Mouse (Mus musculus): ENCODE measurements around the gene Art4. TPM values are rescaled to one million over a fixed set of nuclear protein-coding genes. Genes with fewer than 3 reads are reported as not detected.

Gene Art4
- polyA plus RNA-seq, 1 experiment from 2014 or later, result 3.9 TPM

DNA sequence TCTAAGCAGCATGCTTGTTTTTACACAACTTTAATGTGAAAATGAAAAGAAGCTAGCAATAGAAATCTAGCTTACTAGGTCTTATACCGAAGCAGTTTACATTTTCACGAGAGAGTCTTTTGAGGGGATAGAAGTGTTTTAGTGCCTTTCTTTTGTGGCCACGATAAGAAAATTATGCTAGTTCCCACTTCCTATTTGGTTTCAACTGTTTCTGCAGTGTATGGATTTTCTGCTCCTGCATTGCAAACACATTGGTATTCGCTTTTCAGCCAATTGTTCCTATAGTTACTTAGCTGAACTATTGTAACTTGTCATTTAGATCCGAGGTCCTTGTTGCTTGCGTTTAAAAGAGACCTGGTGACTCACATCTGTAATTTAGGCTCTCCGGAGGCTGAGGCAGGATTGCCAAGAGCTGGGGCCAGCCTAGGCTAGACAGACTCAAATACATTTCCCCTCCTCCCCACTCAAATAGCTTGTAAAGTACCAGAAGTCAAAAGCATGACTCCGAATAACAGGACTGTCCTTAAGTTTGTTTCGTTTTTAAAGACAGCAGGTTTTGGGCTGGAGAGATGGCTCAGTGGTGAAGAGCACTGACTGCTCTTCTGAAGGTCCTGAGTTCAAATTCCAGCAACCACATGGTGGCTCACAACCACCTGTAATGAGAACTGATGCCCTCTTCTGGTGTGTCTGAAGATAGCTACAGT, 52.7 kb downstream of the Art4 start:
- 21% methylated on average over 9 of the region's 9 CpGs for WGBS
- no peaks in the 10 kb centered on the region for H3K27me3 ChIP-seq
- peaks cover 32% of the 10 kb centered on the region for H3K4me1 ChIP-seq
- peak overlapping the region; percentile 74 for H3K4me2 ChIP-seq
- peak overlapping the region; percentile 100 for H3K27ac ChIP-seq
- H3K36me3 ChIP-seq, result no peaks in the 10 kb centered on the region
- no peaks in the 10 kb centered on the region for H3K9me3 ChIP-seq
- no peak for ATAC-seq (ENCODE audit: insufficient number of reproducible peaks, low FRiP score, low TSS enrichment, low read depth)
- peak overlapping the region; percentile 72 for H3K4me3 ChIP-seq
- no peak overlapping the region for H3K9ac ChIP-seq

DNA sequence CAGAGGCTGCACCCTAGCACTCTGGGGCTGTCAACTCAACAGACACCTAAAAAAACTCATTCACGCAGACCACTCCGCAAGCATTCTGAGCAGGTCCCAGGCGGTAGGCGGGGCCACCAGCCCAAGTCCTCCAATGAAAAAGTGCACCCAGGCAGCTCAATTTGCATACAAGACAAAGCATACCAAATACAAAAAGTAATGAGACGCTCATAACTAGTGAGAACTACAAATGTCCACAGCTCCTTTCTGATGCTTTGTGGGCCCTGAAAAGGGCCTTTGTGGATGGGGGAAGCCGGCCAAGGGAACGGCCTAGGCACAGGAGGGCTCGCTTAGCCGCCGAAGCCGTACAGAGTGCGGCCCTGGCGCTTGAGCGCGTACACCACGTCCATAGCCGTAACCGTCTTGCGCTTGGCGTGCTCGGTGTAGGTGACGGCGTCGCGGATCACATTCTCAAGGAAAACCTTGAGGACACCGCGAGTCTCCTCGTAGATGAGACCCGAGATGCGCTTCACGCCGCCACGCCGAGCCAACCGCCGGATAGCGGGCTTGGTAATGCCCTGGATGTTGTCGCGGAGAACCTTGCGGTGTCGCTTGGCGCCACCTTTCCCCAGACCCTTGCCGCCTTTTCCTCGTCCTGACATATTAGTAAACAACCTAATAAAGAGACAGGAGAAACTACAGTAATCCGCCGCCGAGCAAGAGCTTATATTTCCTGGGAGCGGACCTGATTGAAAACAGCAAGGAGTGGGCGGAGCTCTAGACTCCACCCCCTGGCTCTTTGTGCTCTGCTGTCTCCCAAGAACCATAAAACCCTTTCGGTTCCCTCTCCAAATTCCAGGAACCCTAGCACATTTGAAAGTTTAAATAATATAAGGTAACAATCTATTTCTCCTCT, 53.5 kb downstream of the Art4 start, which contains the start of gene Hist4h4:
TSS of gene Hist4h4 (minus strand) at position 677 of the 895 bp plus-strand sequence.
- no peaks in the 10 kb centered on the region for H3K27me3 ChIP-seq
- peak within 1 kb of the TSS; percentile 72 for H3K4me3 ChIP-seq
- H3K4me1 ChIP-seq, result peaks cover 23% of the 10 kb centered on the region
- peak within 1 kb of the TSS; percentile 74 for H3K4me2 ChIP-seq
- H3K9ac ChIP-seq, result peak within 1 kb of the TSS; percentile 91
- no peaks in the 10 kb centered on the region for H3K9me3 ChIP-seq
- peak within 1 kb of the TSS; percentile 100 for H3K27ac ChIP-seq
- no peaks in the 10 kb centered on the region for H3K36me3 ChIP-seq
- peak; percentile 71 for ATAC-seq (ENCODE audit: insufficient number of reproducible peaks, low FRiP score, low TSS enrichment, low read depth)
- under 1% methylated on average over 50 of the region's 50 CpGs for WGBS

DNA sequence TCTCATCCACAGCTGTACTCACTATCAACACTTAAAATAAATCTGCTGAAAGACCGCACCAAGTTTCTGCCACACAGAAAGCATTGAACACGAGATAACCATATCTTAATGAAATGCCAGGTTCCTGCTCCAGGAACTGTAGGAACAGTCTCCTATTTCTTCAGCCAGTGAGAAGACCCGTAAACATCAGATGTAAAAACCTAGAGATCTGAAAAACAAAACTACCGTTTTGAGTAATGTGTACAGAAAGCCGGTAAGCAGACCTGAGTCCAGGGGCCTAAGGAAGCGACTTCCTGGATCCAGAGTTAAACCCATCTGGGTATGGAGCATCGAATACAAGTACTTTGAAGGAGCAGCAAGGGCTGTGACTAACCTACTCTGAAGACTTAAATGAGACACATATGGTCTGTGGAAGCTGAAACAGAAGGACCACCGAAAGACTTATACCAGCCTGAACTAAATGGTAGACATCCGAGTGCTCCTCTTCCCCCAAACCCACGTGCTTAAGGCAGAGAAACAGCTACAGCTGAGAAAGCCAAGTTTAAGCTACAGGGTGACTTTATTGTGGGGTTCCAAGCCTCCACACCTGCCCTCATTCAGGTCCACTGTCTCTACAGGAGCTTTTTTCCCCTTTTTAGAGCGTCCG, 54.3 kb downstream of the Art4 start:
- Histone ChIP-seq H3K9ac (peak overlapping the region; percentile 91; the same call in 1 of the 2 replicates), H3K27ac (peak overlapping the region; percentile 100), H3K9me3 (no peaks in the 10 kb centered on the region), H3K27me3 (no peaks in the 10 kb centered on the region), H3K4me2 (peak overlapping the region; percentile 74), H3K4me3 (peak overlapping the region; percentile 72), H3K36me3 (no peaks in the 10 kb centered on the region), H3K4me1 (peaks cover 18% of the 10 kb centered on the region)
- 14% methylated on average over 12 of the region's 12 CpGs for WGBS
- no peak for ATAC-seq (ENCODE audit: insufficient number of reproducible peaks, low FRiP score, low TSS enrichment, low read depth)

GRCm38 (mm10) chr6:136801274-136801673, 56.3 kb downstream of the Art4 start:
- no peak overlapping the region for H3K4me3 ChIP-seq
- WGBS, result 86% methylated on average over 6 of the region's 6 CpGs
- peaks cover 8% of the 10 kb centered on the region; the same call in 1 of the 2 replicates for H3K4me1 ChIP-seq
- no peak overlapping the region for H3K4me2 ChIP-seq
- no peaks in the 10 kb centered on the region for H3K27me3 ChIP-seq
- no peaks in the 10 kb centered on the region for H3K9me3 ChIP-seq
- no peak overlapping the region for H3K27ac ChIP-seq
- no peaks in the 10 kb centered on the region for H3K36me3 ChIP-seq
- no peak overlapping the region for H3K9ac ChIP-seq
- ATAC-seq (ENCODE audit: insufficient number of reproducible peaks, low FRiP score, low TSS enrichment, low read depth), result no peak

GRCm38 (mm10) chr6:136800710-136801109, 56.8 kb downstream of the Art4 start:
- Histone ChIP-seq H3K9ac (no peak overlapping the region), H3K27me3 (no peaks in the 10 kb centered on the region), H3K9me3 (no peaks in the 10 kb centered on the region), H3K4me2 (no peak overlapping the region), H3K27ac (no peak overlapping the region), H3K36me3 (no peaks in the 10 kb centered on the region), H3K4me1 (peaks cover 8% of the 10 kb centered on the region; the same call in 1 of the 2 replicates), H3K4me3 (no peak overlapping the region)
- WGBS, result 92% methylated on average over 8 of the region's 8 CpGs
- no peak for ATAC-seq (ENCODE audit: insufficient number of reproducible peaks, low FRiP score, low TSS enrichment, low read depth)

Small RNAs within 50 kb of the gene (microRNA-seq; reads per million reads assigned to microRNA genes)
- gene Gm44364, result not detected

Other genes with a start within 250 kb of the Art4 start
- 35.1 and 35.8 TPM in 2 replicates for gene Plbd1, start 195.8 kb downstream of the Art4 start, polyA plus RNA-seq (2015; fragmentation: Nextera tagmentation; extraction: Ambion mirVana)
- 0.06 and 0.07 TPM in 2 replicates for gene Gucy2c, start 76.0 kb downstream of the Art4 start, polyA plus RNA-seq (2015; fragmentation: Nextera tagmentation; extraction: Ambion mirVana)
- 0.25 and 0.54 TPM in 2 replicates for gene Hist4h4, start 53.3 kb downstream of the Art4 start, polyA plus RNA-seq (2015; fragmentation: Nextera tagmentation; extraction: Ambion mirVana)
- gene H2afj, start 49.5 kb downstream of the Art4 start, polyA plus RNA-seq (2015; fragmentation: Nextera tagmentation; extraction: Ambion mirVana), result 140 and 142 TPM in 2 replicates
- gene BC049715, start 30.1 kb downstream of the Art4 start, polyA plus RNA-seq (2015; fragmentation: Nextera tagmentation; extraction: Ambion mirVana), result 1.1 and 1.4 TPM in 2 replicates
- gene Wbp11, start 29.5 kb downstream of the Art4 start, polyA plus RNA-seq (2015; fragmentation: Nextera tagmentation; extraction: Ambion mirVana), result 90.4 and 90.9 TPM in 2 replicates
- 0.56 and 0.62 TPM in 2 replicates for gene Smco3, start 22.3 kb downstream of the Art4 start, polyA plus RNA-seq (2015; fragmentation: Nextera tagmentation; extraction: Ambion mirVana)
- 350 and 381 TPM in 2 replicates for gene Mgp, start 18.1 kb upstream of the Art4 start, polyA plus RNA-seq (2015; fragmentation: Nextera tagmentation; extraction: Ambion mirVana)
- gene Erp27, start 64.4 kb upstream of the Art4 start, polyA plus RNA-seq (2015; fragmentation: Nextera tagmentation; extraction: Ambion mirVana), result 0.53 and 0.72 TPM in 2 replicates
- 0.19 TPM in 1 of 2 replicates, not detected in the other for gene Pde6h, start 66.1 kb upstream of the Art4 start, polyA plus RNA-seq (2015; fragmentation: Nextera tagmentation; extraction: Ambion mirVana)
- 166 and 167 TPM in 2 replicates for gene Arhgdib, start 84.2 kb upstream of the Art4 start, polyA plus RNA-seq (2015; fragmentation: Nextera tagmentation; extraction: Ambion mirVana)

Measured in limb, embryonic 15.5 days (tissue).